8 mouse cellular contexts compared by ENCODE assay signal in genomic region chr6:117544276-117545196, GRCm38 (mm10).
"Had no signal": no experiment of that assay in that cellular context is flagged by ENCODE, and none has a peak within 500 bp of the region (broad histone marks: within the 10 kb centered on the region; RNA-seq: fewer than 3 reads in every experiment).

No protein-coding gene starts in this region.

- DNase-seq: kidney, postnatal 10 days; kidney, postnatal 4 days; lung, embryonic 14.5 days; lung, postnatal 10 days; lung, postnatal 4 days; midbrain, embryonic 14.5 days; spleen, adult 18-20 months; thymus, postnatal 4 days had no signal
